Mouse (Mus musculus): Measurements from ENCODE around the gene Heatr3.
A peak's percentile ranks its signal among the peaks of the same experiment; 100 is the strongest.

Heatr3 gene

GRCm38 (mm10) chr8:88137748-88138484 is at the start of gene Heatr3:
Gene Heatr3 (plus strand): TSS chr8:88137855.
- peak; percentile 90 for DNase-seq (ENCODE audit: low read depth, low spot score)

GRCm38 (mm10) chr8:88088006-88088405 is 49.6 kb upstream of the Heatr3 start:
- no peak for DNase-seq (ENCODE audit: low read depth, low spot score)

- no peak for DNase-seq (ENCODE audit: low read depth, low spot score)
Measured at GRCm38 (mm10) chr8:88091661-88092060, 46.0 kb upstream of the Heatr3 start.

DNA sequence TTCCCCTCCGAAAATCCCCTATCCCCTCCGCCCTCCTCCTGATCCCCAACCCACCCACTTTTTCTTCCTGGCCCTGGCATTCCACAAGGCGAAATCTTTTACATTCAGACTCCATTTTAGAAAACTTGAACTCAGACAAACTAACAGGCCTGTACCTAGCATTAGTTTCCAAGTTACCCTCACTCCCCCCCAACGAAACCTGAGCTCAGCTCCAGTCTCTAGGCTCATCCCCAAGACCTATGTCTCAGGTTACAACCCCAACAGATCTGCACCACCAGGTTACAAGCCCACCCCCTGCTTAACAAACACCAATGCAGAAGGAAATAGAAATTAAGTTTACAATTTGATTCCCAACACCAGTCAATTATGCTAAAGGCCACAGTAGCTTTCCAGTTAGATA is 44.3 kb upstream of the Heatr3 start:
- no peak for DNase-seq (ENCODE audit: low read depth, low spot score)

DNA sequence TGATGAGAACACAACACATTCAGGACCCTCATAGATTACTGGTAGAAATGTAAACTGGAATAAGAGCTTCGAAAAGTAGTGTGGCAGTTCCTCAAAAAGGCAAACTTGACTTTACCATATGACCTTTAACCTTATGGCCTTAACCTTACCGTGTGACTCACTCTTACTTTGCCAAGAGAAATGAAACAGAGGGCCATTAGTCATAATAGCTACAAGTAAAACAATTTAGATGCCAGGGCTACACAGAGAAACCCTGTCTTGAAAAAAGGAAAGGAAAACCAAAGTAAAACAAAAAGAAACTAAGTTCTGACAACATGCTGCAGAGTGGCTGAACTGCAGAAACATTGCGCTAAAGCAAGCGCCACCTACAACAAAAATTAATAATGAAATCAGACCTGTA is 38.8 kb upstream of the Heatr3 start:
- no peak for DNase-seq (ENCODE audit: low read depth, low spot score)

DNA sequence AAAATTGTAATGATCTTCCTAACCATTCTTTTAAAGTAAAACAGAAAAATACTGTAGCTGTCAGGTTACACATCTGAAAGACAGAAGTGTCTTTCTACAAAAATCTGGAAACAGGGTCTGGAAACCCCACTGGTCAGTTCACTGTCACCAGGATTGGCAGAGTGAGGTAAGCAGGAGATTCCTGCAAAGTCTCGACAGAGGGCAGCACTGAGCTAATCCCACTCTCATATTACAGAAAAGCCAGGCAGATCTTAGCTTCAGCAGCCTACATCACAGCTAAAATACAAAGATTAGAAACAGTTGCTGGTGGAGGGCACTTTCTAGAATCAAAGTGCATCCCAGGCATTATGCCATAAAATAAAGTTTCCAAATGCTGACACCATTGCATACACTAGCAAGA is 38.1 kb upstream of the Heatr3 start:
- peak; percentile 71 for DNase-seq (ENCODE audit: low read depth, low spot score)

DNA sequence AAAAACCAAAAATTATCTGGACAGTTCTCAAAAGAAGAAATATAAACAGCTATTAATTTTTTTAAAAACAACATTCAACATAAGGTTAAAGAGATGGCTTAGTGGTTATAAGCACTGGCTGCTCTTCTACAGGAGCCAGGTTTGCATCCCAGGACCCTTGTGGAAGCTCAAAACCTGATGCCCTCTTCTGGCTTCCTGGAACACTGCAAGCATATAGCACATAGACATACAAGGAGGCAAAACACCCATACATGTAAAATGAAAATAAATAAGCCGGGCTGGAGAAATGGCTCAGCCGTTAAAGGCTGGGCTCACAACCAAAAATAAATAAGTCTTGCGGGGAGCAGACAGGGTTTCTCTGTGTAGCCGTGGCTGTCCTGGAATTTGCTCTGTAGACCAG is 28.4 kb upstream of the Heatr3 start:
- no peak for DNase-seq (ENCODE audit: low read depth, low spot score)

GRCm38 (mm10) chr8:88118456-88119036 is 19.1 kb upstream of the Heatr3 start, which contains the start of gene Cnep1r1:
Gene Cnep1r1 (plus strand): TSS chr8:88118769.
- DNase-seq (ENCODE audit: low read depth, low spot score) = peak; percentile 99

DNA sequence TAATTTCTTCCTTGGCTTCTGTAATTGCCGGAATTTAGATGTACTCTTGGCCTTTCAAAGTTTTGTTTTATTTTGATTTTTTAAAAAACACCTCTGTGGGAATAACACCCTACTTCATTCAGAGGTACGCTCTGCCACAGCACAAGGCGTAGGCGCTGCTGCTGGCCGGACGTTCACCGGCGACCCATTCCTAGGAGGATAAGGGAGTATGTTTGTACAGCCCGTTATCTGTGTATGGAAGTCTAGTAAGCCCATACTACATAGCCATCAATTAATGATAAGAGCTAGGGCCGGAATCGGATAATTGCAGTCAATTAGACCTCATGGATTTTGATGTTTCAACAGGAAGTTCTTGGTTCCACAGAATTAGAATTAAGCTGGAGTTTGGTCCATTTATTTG is 18.6 kb upstream of the Heatr3 start:
- DNase-seq (ENCODE audit: low read depth, low spot score) = no peak

GRCm38 (mm10) chr8:88124850-88125249 is 12.8 kb upstream of the Heatr3 start:
- no peak for DNase-seq (ENCODE audit: low read depth, low spot score)

GRCm38 (mm10) chr8:88129397-88129796 is 8.3 kb upstream of the Heatr3 start:
- no peak for DNase-seq (ENCODE audit: low read depth, low spot score)

DNA sequence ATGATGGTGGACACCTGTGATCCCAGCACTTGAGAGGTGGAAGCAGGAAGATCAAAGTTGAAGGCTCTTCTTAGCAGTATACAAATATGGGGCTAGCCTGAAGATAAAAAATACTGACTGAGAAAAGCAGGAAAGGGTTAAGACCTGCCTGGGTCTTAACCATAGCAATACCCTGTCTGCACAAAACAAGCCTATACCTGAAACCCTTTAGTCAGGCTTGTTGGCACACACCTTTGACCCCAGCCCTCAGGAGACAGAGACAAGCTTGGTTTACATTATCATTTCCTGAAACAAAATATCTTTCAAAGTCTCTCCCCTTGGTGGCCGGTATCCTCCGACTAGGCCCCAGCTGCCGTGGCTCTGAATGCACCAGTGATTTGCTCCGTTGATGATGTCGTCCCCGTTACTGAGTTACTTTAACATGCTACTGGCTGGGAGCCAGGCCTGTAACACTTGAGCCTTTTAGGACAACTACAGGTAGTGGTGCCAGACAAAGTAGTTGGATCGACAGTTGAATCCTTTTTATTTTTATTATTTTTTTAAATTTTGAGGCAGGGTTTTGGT is 6.8 kb upstream of the Heatr3 start:
- no peak for DNase-seq (ENCODE audit: low read depth, low spot score)

- no peak for DNase-seq (ENCODE audit: low read depth, low spot score)
Measured at GRCm38 (mm10) chr8:88139256-88139655, 1.6 kb downstream of the Heatr3 start.

GRCm38 (mm10) chr8:88141629-88142028 is 4.0 kb downstream of the Heatr3 start:
- DNase-seq (ENCODE audit: low read depth, low spot score) = no peak

- DNase-seq (ENCODE audit: low read depth, low spot score) = no peak
Measured at GRCm38 (mm10) chr8:88144041-88144440, 6.4 kb downstream of the Heatr3 start.

- DNase-seq (ENCODE audit: low read depth, low spot score) = no peak
Measured at GRCm38 (mm10) chr8:88150910-88151371, 13.3 kb downstream of the Heatr3 start.

GRCm38 (mm10) chr8:88160237-88160995 is 22.8 kb downstream of the Heatr3 start:
- DNase-seq (ENCODE audit: low read depth, low spot score) = no peak

GRCm38 (mm10) chr8:88161439-88161838 is 23.8 kb downstream of the Heatr3 start:
- peak; percentile 58 for DNase-seq (ENCODE audit: low read depth, low spot score)

DNA sequence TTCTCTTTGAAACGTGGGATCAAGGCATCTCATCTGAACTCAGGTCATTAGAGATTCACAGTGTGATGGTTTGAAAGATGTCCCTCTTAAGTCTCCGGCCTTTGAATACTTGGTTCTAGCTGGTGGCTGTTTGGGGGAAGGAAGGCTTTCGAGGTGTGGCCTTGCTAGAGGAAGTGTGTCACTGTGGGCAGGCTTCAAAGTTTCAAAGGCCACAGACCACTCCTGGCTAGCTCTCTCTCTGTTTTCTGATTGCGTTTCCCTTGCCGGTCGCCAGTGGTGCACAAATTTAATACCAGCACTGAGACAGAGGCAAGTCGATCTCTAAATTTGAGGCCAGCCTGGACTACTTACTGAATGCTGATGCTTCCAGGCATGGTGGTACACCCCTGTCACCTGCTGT is 37.6 kb downstream of the Heatr3 start:
- DNase-seq (ENCODE audit: low read depth, low spot score) = no peak

DNA sequence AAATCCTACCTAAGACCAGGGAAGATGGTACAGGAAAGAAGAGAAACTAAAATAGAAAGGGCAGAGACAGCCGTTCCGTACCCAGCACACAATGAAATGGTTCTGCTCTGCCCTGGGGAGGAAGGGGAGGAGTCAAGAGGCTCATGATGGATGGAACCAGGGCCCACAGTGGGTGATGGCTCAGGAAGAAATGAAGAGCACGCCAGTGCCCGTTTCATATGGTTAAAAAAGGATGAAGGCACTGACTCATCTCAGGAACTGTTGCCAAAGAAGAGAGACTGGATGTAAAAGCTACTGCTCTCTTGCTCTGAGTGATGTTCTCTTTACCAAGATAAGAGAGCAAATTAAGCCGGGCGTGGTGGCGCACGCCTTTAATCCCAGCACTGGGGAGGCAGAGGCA is 39.6 kb downstream of the Heatr3 start:
- DNase-seq (ENCODE audit: low read depth, low spot score) = no peak

DNA sequence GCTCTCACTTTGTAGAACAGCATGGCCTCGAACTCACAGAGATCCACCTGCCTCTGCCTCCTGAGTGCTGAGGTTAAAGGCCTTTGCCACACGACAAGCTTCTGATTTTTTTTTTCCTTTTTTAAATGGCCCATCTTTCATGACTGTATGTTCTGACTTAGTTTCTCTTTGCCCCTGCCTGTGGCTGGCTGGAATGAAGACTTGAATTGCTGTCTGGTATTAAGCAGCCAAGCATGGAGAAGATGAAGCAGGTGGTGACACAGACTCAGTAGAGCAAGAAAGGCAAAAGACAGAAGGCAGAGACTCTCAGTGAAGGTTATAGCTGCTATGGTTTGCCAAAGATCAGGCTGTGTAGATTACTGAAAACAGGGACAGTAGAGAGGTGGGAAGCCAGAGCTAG is 45.5 kb downstream of the Heatr3 start:
- DNase-seq (ENCODE audit: low read depth, low spot score) = no peak

DNA sequence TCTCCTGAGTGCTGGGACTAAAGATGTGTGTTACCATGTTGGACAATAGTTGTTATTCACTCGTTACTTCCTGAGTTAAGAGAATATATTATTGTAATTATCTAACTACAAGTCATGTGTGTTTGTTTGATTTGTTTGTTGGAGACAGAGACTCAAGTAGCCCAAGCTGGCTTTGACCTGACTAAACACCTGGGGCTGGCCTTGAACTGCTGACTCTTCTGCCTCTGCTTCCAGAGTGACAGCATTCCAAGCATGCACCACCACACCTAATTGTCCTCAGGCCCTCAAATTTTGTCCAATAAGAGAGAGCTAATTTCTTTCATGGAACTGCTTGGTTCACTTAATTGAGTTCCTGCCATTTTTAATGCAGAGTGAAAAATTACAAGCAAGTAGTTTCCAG is 47.3 kb downstream of the Heatr3 start:
- no peak for DNase-seq (ENCODE audit: low read depth, low spot score)
